Mouse (Mus musculus) neural tube, embryonic 13.5 days (tissue): ENCODE data around the gene Camta1. TPM values are rescaled to one million over a fixed set of nuclear protein-coding genes. Genes with fewer than 3 reads are reported as not detected.

Experiments
- ATAC-seq: fragments of 200-750 bp; cut with Nextera tagmentation; 2 replicates; pipeline ENCODE4 v1.8.0; 2017; ENCODE audit warnings: low read depth, mild to moderate bottlenecking, moderate TSS enrichment, moderate library complexity
- H3K27ac ChIP-seq: fragments of 300-500 bp; sonication (generic); replicated peaks from 2 replicates; pipeline ENCODE4 v1.5.1; 2015; ENCODE audit warnings: moderate library complexity, mild to moderate bottlenecking, inconsistent platforms
- H3K27me3 ChIP-seq: fragments of 300-500 bp; sonication (generic); 2 replicates; pipeline ENCODE4 v1.6.1; 2015; ENCODE audit warnings: mild to moderate bottlenecking, inconsistent platforms
- H3K36me3 ChIP-seq: fragments of 300-500 bp; sonication (generic); 2 replicates; pipeline ENCODE4 v1.6.1; 2015; ENCODE audit warnings: mild to moderate bottlenecking, inconsistent platforms
- H3K4me1 ChIP-seq: fragments of 300-500 bp; sonication (generic); replicated peaks from 2 replicates; pipeline ENCODE4 v1.6.1; 2015; ENCODE audit warnings: inconsistent platforms
- H3K4me2 ChIP-seq: fragments of 300-500 bp; sonication (generic); 2 replicates; pipeline ENCODE4 v1.6.1; 2015; ENCODE audit warnings: inconsistent platforms, mild to moderate bottlenecking, moderate library complexity
- H3K4me3 ChIP-seq: fragments of 300-500 bp; sonication (generic); 2 replicates; pipeline ENCODE4 v1.5.1; 2015; ENCODE audit warnings: mild to moderate bottlenecking, inconsistent platforms
- H3K9ac ChIP-seq: fragments of 300-500 bp; sonication (generic); 2 replicates; pipeline ENCODE4 v1.6.1; 2015; ENCODE audit warnings: moderate library complexity, mild to moderate bottlenecking, inconsistent platforms
- H3K9me3 ChIP-seq: fragments of 300-500 bp; sonication (generic); 2 replicates; pipeline ENCODE4 v1.6.1; 2016; ENCODE audit warnings: inconsistent platforms
- WGBS: fragments of 180-500 bp; shearing (Covaris S2); methylation state at CpG from one replicate; pipeline ENCODE4 v1.1.7; 2015; 5-methylcytosine and 5-hydroxymethylcytosine counted together
- polyA plus RNA-seq: library from polyadenylated mRNA; unstranded; fragments of >200 nt; fragmentation: Nextera tagmentation; extraction: Ambion mirVana; gene quantifications from 2 replicates; pipeline ENCODE4 v1.2.1, GENCODE M21; 2015

Gene Camta1
- polyA plus RNA-seq, 1 experiment from 2014 or later: 165 TPM

GRCm38 (mm10) chr4:151057347-151058321 lies 804.0 kb downstream of the Camta1 start, which contains the start of gene Vamp3:
Gene Vamp3 (minus strand): TSS chr4:151057963.
- Histone ChIP-seq H3K9ac (peak within 1 kb of the TSS; percentile 91), H3K4me2 (peak within 1 kb of the TSS; percentile 80), H3K27ac (peak within 1 kb of the TSS; percentile 94), H3K4me1 (peaks cover 26% of the 10 kb centered on the region), H3K27me3 (no peaks in the 10 kb centered on the region), H3K9me3 (no peaks in the 10 kb centered on the region), H3K36me3 (peaks cover 42% of the 10 kb centered on the region), H3K4me3 (peak within 1 kb of the TSS; percentile 91)
- 1% methylated on average over 111 of the region's 114 CpGs for WGBS
- peak; percentile 99 for ATAC-seq

GRCm38 (mm10) chr4:151051162-151051561 lies 810.5 kb downstream of the Camta1 start:
- no peak overlapping the region for H3K4me2 ChIP-seq
- peaks cover 5% of the 10 kb centered on the region; the same call in 1 of the 2 replicates for H3K4me1 ChIP-seq
- no peak for ATAC-seq
- WGBS: 90% methylated on average over 1 of the region's 1 CpGs
- no peak overlapping the region for H3K27ac ChIP-seq
- no peaks in the 10 kb centered on the region for H3K27me3 ChIP-seq
- H3K9ac ChIP-seq: no peak overlapping the region
- H3K9me3 ChIP-seq: no peaks in the 10 kb centered on the region
- H3K4me3 ChIP-seq: no peak overlapping the region
- H3K36me3 ChIP-seq: peaks cover 81% of the 10 kb centered on the region

GRCm38 (mm10) chr4:151046524-151046923 lies 815.2 kb downstream of the Camta1 start:
- ATAC-seq: no peak
- Histone ChIP-seq H3K27ac (no peak overlapping the region), H3K9ac (no peak overlapping the region), H3K4me1 (peaks cover 16% of the 10 kb centered on the region), H3K27me3 (peaks cover 13% of the 10 kb centered on the region), H3K9me3 (no peaks in the 10 kb centered on the region), H3K4me3 (no peak overlapping the region), H3K4me2 (no peak overlapping the region), H3K36me3 (peaks cover 46% of the 10 kb centered on the region)
- 91% methylated on average over 3 of the region's 3 CpGs for WGBS

GRCm38 (mm10) chr4:151044944-151045570 lies 816.6 kb downstream of the Camta1 start:
- ATAC-seq: peak; percentile 12; the same call in 1 of the 2 replicates
- Histone ChIP-seq H3K27me3 (peaks cover 13% of the 10 kb centered on the region), H3K4me2 (peak overlapping the region; percentile 97), H3K4me1 (peaks cover 16% of the 10 kb centered on the region), H3K27ac (no peak overlapping the region), H3K9ac (peak overlapping the region; percentile 70; the same call in 1 of the 2 replicates), H3K9me3 (no peaks in the 10 kb centered on the region), H3K36me3 (peaks cover 35% of the 10 kb centered on the region), H3K4me3 (peak overlapping the region; percentile 62)
- WGBS: 4% methylated on average over 21 of the region's 21 CpGs

GRCm38 (mm10) chr4:151044037-151044943 lies 817.4 kb downstream of the Camta1 start, which contains the start of gene Per3:
Gene Per3 (minus strand): TSS chr4:151044665.
- Histone ChIP-seq H3K4me3 (peak within 1 kb of the TSS; percentile 62), H3K27ac (peak within 1 kb of the TSS; percentile 62; the same call in 1 of the 2 replicates), H3K4me1 (peaks cover 16% of the 10 kb centered on the region), H3K9ac (peak within 1 kb of the TSS; percentile 70), H3K36me3 (peaks cover 27% of the 10 kb centered on the region), H3K4me2 (peak within 1 kb of the TSS; percentile 97), H3K9me3 (no peaks in the 10 kb centered on the region), H3K27me3 (peaks cover 13% of the 10 kb centered on the region)
- ATAC-seq: peak; percentile 96
- WGBS: 1% methylated on average over 79 of the region's 79 CpGs

- Histone ChIP-seq H3K4me2 (peak overlapping the region; percentile 97), H3K27ac (no peak overlapping the region), H3K36me3 (peaks cover 17% of the 10 kb centered on the region), H3K9me3 (no peaks in the 10 kb centered on the region), H3K4me3 (peak overlapping the region; percentile 62), H3K4me1 (peaks cover 16% of the 10 kb centered on the region), H3K9ac (0 out of 2 replicates have a peak overlapping the region, but pooled peaks have one; percentile 17), H3K27me3 (peaks cover 13% of the 10 kb centered on the region)
- WGBS: 21% methylated on average over 5 of the region's 5 CpGs
- ATAC-seq: no peak
Measured at GRCm38 (mm10) chr4:151043281-151043680, 818.4 kb downstream of the Camta1 start.

GRCm38 (mm10) chr4:151041506-151041905 lies 820.2 kb downstream of the Camta1 start:
- peaks cover 13% of the 10 kb centered on the region for H3K27me3 ChIP-seq
- H3K36me3 ChIP-seq: peaks cover under 1% of the 10 kb centered on the region
- ATAC-seq: no peak
- WGBS: 81% methylated on average over 5 of the region's 5 CpGs
- peaks cover 16% of the 10 kb centered on the region for H3K4me1 ChIP-seq
- no peaks in the 10 kb centered on the region for H3K9me3 ChIP-seq
- H3K4me3 ChIP-seq: no peak overlapping the region
- H3K9ac ChIP-seq: no peak overlapping the region
- no peak overlapping the region for H3K27ac ChIP-seq
- no peak overlapping the region for H3K4me2 ChIP-seq

- Histone ChIP-seq H3K9me3 (no peaks in the 10 kb centered on the region), H3K9ac (no peak overlapping the region), H3K27me3 (peaks cover 4% of the 10 kb centered on the region; the same call in 1 of the 2 replicates), H3K4me2 (no peak overlapping the region), H3K4me1 (no peaks in the 10 kb centered on the region), H3K36me3 (no peaks in the 10 kb centered on the region), H3K4me3 (no peak overlapping the region), H3K27ac (no peak overlapping the region)
- WGBS: 91% methylated on average over 11 of the region's 11 CpGs
- no peak for ATAC-seq
Measured at GRCm38 (mm10) chr4:151037800-151038199, 823.9 kb downstream of the Camta1 start.

- 93% methylated on average over 7 of the region's 7 CpGs for WGBS
- ATAC-seq: no peak
- Histone ChIP-seq H3K4me1 (no peaks in the 10 kb centered on the region), H3K9me3 (no peaks in the 10 kb centered on the region), H3K4me3 (no peak overlapping the region), H3K4me2 (no peak overlapping the region), H3K27me3 (no peaks in the 10 kb centered on the region), H3K27ac (no peak overlapping the region), H3K36me3 (no peaks in the 10 kb centered on the region), H3K9ac (no peak overlapping the region)
Measured at GRCm38 (mm10) chr4:151036521-151036920, 825.2 kb downstream of the Camta1 start.

GRCm38 (mm10) chr4:151027001-151027400 lies 834.7 kb downstream of the Camta1 start:
- peak; percentile 43; the same call in 1 of the 2 replicates for ATAC-seq
- WGBS: 46% methylated on average over 6 of the region's 6 CpGs

GRCm38 (mm10) chr4:151024152-151024551 lies 837.5 kb downstream of the Camta1 start:
- 94% methylated on average over 9 of the region's 9 CpGs for WGBS

More at GRCm38 (mm10) chr4:151027001-151027400, 834.7 kb downstream of the Camta1 start:
- no peaks in the 10 kb centered on the region for H3K4me1 ChIP-seq
- no peak overlapping the region for H3K4me3 ChIP-seq
- no peaks in the 10 kb centered on the region for H3K9me3 ChIP-seq
- H3K4me2 ChIP-seq: no peak overlapping the region
- H3K9ac ChIP-seq: no peak overlapping the region
- peaks cover 9% of the 10 kb centered on the region; the same call in 1 of the 2 replicates for H3K36me3 ChIP-seq
- H3K27ac ChIP-seq: no peak overlapping the region
- H3K27me3 ChIP-seq: no peaks in the 10 kb centered on the region

More at GRCm38 (mm10) chr4:151024152-151024551, 837.5 kb downstream of the Camta1 start:
- no peak overlapping the region for H3K9ac ChIP-seq
- no peaks in the 10 kb centered on the region for H3K27me3 ChIP-seq
- H3K36me3 ChIP-seq: peaks cover 9% of the 10 kb centered on the region; the same call in 1 of the 2 replicates
- no peak for ATAC-seq
- H3K9me3 ChIP-seq: no peaks in the 10 kb centered on the region
- H3K4me3 ChIP-seq: no peak overlapping the region
- H3K27ac ChIP-seq: no peak overlapping the region
- H3K4me1 ChIP-seq: no peaks in the 10 kb centered on the region
- no peak overlapping the region for H3K4me2 ChIP-seq
